Mouse (Mus musculus) limb, embryonic 15.5 days (tissue): ENCODE measurements around the gene Epb42. TPM values are rescaled to one million over a fixed set of nuclear protein-coding genes. Genes with fewer than 3 reads are reported as not detected.

Experiments
- ATAC-seq: fragments of 200-750 bp; cut with Nextera tagmentation; 2 replicates; pipeline ENCODE4 v1.8.0; 2017; ENCODE audit warnings: low read depth, moderate TSS enrichment; ENCODE audit not compliant: insufficient number of reproducible peaks, low FRiP score, low TSS enrichment
- H3K27ac ChIP-seq: fragments of 300-500 bp; sonication (generic); 2 replicates; pipeline ENCODE4 v1.5.1; 2015; ENCODE audit warnings: moderate library complexity, mild to moderate bottlenecking, inconsistent platforms
- H3K27me3 ChIP-seq: fragments of 300-500 bp; sonication (generic); 2 replicates; pipeline ENCODE4 v1.6.1; 2015; ENCODE audit warnings: inconsistent platforms
- H3K36me3 ChIP-seq: fragments of 300-500 bp; sonication (generic); 2 replicates; pipeline ENCODE4 v1.6.1; 2015; ENCODE audit warnings: inconsistent platforms
- H3K4me1 ChIP-seq: fragments of 300-500 bp; sonication (generic); 2 replicates; pipeline ENCODE4 v1.6.1; 2015; ENCODE audit warnings: inconsistent platforms
- H3K4me2 ChIP-seq: fragments of 300-500 bp; sonication (generic); 2 replicates; pipeline ENCODE4 v1.6.1; 2015; ENCODE audit warnings: mild to moderate bottlenecking, inconsistent platforms
- H3K4me3 ChIP-seq: fragments of 300-500 bp; sonication (generic); 2 replicates; pipeline ENCODE4 v1.5.1; 2015; ENCODE audit warnings: mild to moderate bottlenecking, inconsistent platforms
- H3K9ac ChIP-seq: fragments of 300-500 bp; sonication (generic); 2 replicates; pipeline ENCODE4 v1.6.1; 2015; ENCODE audit warnings: inconsistent platforms
- H3K9me3 ChIP-seq: fragments of 300-500 bp; sonication (generic); 2 replicates; pipeline ENCODE4 v1.6.1; 2016; ENCODE audit warnings: inconsistent platforms
- WGBS: fragments of 180-500 bp; shearing (Covaris S2); methylation state at CpG from one replicate; pipeline ENCODE4 v1.1.7; 2015; 5-methylcytosine and 5-hydroxymethylcytosine counted together
- polyA plus RNA-seq: library from polyadenylated mRNA; unstranded; fragments of >200 nt; fragmentation: Nextera tagmentation; extraction: Ambion mirVana; gene quantifications from 2 replicates; pipeline ENCODE4 v1.2.1, GENCODE M21; 2015

Gene Epb42
- polyA plus RNA-seq: 0.47 and 1.0 TPM in 2 replicates

DNA sequence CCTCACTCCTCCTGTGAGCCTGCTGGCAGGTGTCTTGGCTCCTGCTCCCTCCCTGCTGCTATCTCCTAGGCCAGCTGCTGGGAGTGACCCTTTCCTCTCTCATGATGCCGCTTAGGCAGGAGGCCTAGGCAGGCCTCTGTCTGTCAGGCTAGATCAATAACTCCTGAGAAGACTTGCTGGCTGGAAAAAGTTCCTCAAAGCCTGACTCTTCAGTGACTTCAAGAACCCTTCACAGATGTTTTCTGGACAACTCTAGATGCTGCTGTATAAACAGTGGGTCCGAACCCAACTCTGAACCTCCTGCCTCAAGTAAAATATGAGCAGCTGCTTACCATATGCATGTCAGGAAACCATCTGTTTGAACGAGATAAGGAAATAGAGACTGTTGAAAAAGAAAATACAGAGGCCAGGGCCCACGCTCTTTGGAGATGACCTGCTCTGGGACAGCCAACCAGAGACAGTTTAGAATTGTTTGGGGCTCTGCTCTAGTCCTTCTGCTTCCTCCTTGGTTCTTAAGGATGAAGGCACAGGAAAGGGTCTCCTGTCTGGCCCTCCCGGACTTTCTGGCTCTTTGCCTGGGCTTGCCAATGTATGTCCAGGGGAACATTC, at the start of gene Epb42:
TSS of gene Epb42 (minus strand) at position 340 of the 609 bp plus-strand sequence.
- Histone ChIP-seq H3K4me3 (no peak within 1 kb of the TSS), H3K9ac (no peak within 1 kb of the TSS), H3K4me1 (no peaks in the 10 kb centered on the region), H3K27ac (no peak within 1 kb of the TSS), H3K9me3 (no peaks in the 10 kb centered on the region), H3K27me3 (no peaks in the 10 kb centered on the region), H3K4me2 (no peak within 1 kb of the TSS), H3K36me3 (no peaks in the 10 kb centered on the region)
- WGBS: 62% methylated on average over 5 of the region's 5 CpGs
- ATAC-seq: no peak

DNA sequence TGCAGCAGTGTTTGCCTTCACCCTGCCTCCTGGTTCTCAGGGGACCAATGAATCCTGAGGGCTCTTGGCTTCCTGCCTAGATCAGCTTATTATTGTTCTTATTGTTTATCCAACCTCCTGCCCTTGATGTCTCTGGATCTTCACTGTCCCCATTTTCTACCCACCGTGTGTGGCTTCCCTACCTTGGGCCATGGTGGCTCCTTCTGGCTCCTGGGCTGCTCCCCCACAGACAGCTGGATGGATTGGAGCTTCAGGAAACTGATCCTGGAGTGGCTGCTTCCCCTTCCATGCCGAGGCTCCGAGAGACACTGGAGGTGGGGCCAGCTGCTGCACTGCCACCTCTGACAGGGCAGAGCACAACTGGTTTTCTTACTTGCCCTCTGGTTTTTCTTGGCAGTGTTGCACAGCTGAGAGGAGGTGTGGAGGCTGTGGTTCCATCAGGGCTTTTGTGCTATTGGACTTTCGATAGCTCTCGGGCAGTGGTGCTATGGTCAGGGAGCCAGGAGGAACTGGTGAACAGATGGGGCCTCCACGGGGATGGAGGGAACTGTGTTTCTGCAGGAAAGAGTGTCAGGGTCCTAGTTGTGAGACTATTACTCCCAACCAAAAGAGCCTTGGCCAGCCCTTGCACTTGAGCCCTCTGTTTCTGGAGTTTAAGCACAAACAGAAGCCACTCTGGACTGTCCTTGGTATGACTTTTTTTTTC, 48.8 kb upstream of the Epb42 start, which contains the start of gene Tgm5:
TSS of gene Tgm5 (minus strand) at position 362 of the 706 bp plus-strand sequence.
- 44% methylated on average over 6 of the region's 6 CpGs for WGBS
- no peak for ATAC-seq
- H3K4me3 ChIP-seq: no peak within 1 kb of the TSS

DNA sequence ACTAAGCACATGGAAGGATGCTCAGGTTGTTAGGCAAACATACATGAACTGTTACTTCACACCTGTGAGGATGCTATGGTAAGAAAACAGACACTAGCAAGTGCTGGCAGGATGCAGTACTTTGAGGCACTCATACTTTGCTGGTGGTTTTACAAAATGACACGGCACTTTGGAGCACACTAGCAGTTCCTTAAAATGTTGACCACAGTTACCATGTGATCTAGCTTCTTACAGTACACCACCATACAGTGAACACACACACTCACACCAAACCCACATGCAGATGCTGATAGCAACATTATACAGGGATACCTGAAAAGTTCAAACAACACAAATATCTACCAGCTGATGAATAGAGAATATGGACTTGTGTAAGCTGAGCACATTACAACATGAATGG, 45.8 kb upstream of the Epb42 start:
- H3K4me2 ChIP-seq: no peak overlapping the region
- no peaks in the 10 kb centered on the region for H3K27me3 ChIP-seq
- H3K9me3 ChIP-seq: no peaks in the 10 kb centered on the region
- WGBS: 81% methylated on average over 1 of the region's 1 CpGs
- H3K27ac ChIP-seq: no peak overlapping the region
- H3K4me3 ChIP-seq: no peak overlapping the region
- no peak for ATAC-seq
- H3K4me1 ChIP-seq: no peaks in the 10 kb centered on the region
- H3K9ac ChIP-seq: no peak overlapping the region
- no peaks in the 10 kb centered on the region for H3K36me3 ChIP-seq

More for the DNA sequence above, 48.8 kb upstream of the Epb42 start, which contains the start of gene Tgm5:
- Histone ChIP-seq H3K4me2 (no peak within 1 kb of the TSS), H3K9ac (no peak within 1 kb of the TSS), H3K27ac (no peak within 1 kb of the TSS), H3K4me1 (no peaks in the 10 kb centered on the region), H3K27me3 (no peaks in the 10 kb centered on the region), H3K36me3 (no peaks in the 10 kb centered on the region), H3K9me3 (no peaks in the 10 kb centered on the region)

DNA sequence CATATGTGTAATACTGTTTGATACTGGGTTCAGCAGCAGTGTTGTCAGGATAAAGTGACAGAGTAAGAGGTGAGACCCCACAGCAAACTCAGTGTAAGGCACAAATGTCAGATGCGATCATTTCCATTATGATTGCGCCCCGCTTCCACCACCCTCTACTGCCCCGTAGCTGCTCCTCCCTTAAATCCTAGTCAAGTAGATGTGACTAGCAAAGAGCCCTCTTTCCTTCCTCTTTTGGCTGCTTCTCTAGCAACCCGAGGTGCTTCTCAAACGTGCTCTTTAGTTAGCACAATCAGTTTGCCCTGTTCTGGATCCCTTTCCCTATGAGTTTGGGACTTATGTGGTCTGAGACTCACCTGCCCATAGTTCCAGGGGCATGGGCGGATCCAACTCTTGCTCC, 37.9 kb upstream of the Epb42 start:
- Histone ChIP-seq H3K9ac (no peak overlapping the region), H3K9me3 (no peaks in the 10 kb centered on the region), H3K4me3 (no peak overlapping the region), H3K36me3 (no peaks in the 10 kb centered on the region), H3K27ac (no peak overlapping the region), H3K27me3 (no peaks in the 10 kb centered on the region), H3K4me2 (no peak overlapping the region), H3K4me1 (no peaks in the 10 kb centered on the region)
- no peak for ATAC-seq
- whole genome bisulfite sequencing: 74% methylated on average over 7 of the region's 7 CpGs

DNA sequence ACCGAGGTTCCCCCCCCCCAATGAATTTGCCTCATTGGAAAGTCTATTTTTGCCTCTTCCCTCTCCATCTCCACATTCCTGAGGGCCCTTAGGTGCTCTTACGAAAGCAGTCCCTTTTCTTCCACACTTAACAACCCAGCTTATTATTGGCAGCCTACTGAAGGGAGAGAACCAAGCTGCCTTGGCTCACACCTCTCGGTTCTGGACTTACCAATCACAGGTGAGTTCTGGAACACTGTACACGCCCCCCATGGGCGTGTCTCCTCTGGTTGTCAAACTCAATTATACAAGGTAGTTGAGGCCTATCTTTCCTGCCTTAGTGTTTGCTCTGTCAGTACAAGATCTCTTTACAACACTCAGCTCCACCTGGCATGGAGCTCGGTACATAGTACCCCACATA, 35.0 kb upstream of the Epb42 start:
- no peak overlapping the region for H3K9ac ChIP-seq
- H3K27me3 ChIP-seq: no peaks in the 10 kb centered on the region
- no peak for ATAC-seq
- H3K9me3 ChIP-seq: no peaks in the 10 kb centered on the region
- 82% methylated on average over 6 of the region's 6 CpGs for WGBS
- no peak overlapping the region for H3K4me3 ChIP-seq
- H3K27ac ChIP-seq: no peak overlapping the region
- no peak overlapping the region for H3K4me2 ChIP-seq
- H3K36me3 ChIP-seq: no peaks in the 10 kb centered on the region
- no peaks in the 10 kb centered on the region for H3K4me1 ChIP-seq

DNA sequence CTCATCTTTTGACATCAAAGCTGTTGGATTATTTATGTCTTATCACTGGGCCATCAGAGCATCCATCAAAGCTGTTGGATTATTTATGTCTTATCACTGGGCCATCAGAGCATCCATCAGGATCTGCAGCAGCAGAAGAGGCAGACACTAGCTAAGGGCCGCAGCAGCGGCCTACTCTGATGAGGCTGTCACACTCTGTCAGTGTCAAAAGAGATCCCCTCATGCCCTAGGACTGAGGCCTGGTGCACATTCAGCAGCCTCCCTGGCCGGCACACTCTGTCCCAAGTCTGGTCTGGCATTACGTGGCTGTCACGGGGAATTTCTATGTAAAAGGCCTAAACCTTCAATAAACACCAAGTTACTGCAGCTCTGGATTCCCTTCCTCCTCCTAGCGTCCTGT, 32.6 kb upstream of the Epb42 start:
- no peak overlapping the region for H3K9ac ChIP-seq
- ATAC-seq: no peak
- no peak overlapping the region for H3K4me2 ChIP-seq
- H3K4me1 ChIP-seq: no peaks in the 10 kb centered on the region
- no peak overlapping the region for H3K4me3 ChIP-seq
- H3K9me3 ChIP-seq: no peaks in the 10 kb centered on the region
- no peaks in the 10 kb centered on the region for H3K27me3 ChIP-seq
- H3K27ac ChIP-seq: no peak overlapping the region
- WGBS: 66% methylated on average over 6 of the region's 6 CpGs
- no peaks in the 10 kb centered on the region for H3K36me3 ChIP-seq

DNA sequence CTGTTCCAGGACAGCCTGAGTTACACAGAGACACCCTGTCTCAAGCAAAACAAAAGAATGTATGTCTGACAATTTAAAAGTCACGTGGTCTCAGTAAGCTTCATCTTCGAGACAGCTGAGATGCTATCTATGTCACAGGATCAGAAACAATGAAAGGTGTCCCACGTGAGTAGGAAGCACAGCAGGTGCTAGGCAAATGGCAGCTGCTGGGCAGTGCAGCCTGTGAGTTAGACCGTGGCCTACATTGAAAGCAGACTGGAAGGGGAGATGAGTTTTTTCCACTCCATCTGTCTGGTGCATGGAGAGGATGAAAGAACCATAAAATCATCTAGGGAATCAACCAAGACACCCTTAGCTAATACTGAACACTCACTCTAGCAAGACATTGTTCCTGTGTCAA, 30.2 kb upstream of the Epb42 start:
- H3K4me2 ChIP-seq: no peak overlapping the region
- no peaks in the 10 kb centered on the region for H3K36me3 ChIP-seq
- WGBS: 60% methylated on average over 4 of the region's 4 CpGs
- H3K4me3 ChIP-seq: no peak overlapping the region
- ATAC-seq: no peak
- H3K27me3 ChIP-seq: no peaks in the 10 kb centered on the region
- no peak overlapping the region for H3K27ac ChIP-seq
- no peaks in the 10 kb centered on the region for H3K4me1 ChIP-seq
- no peaks in the 10 kb centered on the region for H3K9me3 ChIP-seq
- no peak overlapping the region for H3K9ac ChIP-seq

DNA sequence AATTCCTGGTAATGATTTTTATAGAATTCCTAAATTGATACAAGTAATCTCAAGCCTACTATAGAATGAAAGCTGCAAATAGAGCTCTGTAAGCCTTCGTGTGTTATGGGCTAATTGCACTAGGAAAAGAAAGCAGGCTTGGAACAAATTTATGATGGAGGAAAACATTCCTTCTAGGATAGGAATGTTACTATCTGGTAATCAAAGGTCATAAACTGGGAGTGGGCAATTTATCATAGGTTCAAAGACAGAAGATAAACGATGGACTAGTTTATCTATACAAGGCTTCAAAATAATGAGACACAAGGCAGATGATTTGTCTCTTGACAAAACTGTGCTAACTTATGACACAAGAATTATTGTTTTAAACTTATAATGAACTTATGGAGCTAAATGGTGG, 24.4 kb upstream of the Epb42 start:
- ATAC-seq: no peak

DNA sequence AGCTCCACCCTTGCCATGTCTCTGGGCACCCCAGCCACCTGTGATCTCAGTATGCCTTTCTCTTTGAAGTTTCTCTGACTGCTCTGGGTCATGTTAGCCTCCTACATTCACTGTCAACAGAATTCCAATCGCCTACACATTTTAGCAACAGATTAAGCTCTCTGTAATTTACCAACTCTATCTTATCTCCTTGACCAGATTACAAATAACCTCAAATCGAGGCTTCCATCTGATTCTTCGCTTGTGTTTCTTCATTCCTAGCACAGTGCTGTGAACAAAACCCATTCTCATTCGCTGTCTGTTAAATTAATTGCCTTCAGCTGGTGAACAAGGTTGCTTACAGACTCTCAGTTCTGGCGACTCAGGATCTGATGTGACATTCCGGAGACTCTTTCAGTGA, 21.1 kb upstream of the Epb42 start:
- Histone ChIP-seq H3K4me3 (no peak overlapping the region), H3K4me2 (no peak overlapping the region), H3K9ac (no peak overlapping the region), H3K4me1 (no peaks in the 10 kb centered on the region), H3K36me3 (no peaks in the 10 kb centered on the region), H3K27ac (no peak overlapping the region), H3K27me3 (no peaks in the 10 kb centered on the region), H3K9me3 (no peaks in the 10 kb centered on the region)
- no peak for ATAC-seq
- WGBS: 62% methylated on average over 6 of the region's 6 CpGs

More for the DNA sequence above, 24.4 kb upstream of the Epb42 start:
- Histone ChIP-seq H3K9me3 (no peaks in the 10 kb centered on the region), H3K9ac (no peak overlapping the region), H3K36me3 (no peaks in the 10 kb centered on the region), H3K27ac (no peak overlapping the region), H3K27me3 (no peaks in the 10 kb centered on the region), H3K4me2 (no peak overlapping the region), H3K4me3 (no peak overlapping the region), H3K4me1 (no peaks in the 10 kb centered on the region)
- 54% methylated on average over 2 of the region's 2 CpGs for WGBS

DNA sequence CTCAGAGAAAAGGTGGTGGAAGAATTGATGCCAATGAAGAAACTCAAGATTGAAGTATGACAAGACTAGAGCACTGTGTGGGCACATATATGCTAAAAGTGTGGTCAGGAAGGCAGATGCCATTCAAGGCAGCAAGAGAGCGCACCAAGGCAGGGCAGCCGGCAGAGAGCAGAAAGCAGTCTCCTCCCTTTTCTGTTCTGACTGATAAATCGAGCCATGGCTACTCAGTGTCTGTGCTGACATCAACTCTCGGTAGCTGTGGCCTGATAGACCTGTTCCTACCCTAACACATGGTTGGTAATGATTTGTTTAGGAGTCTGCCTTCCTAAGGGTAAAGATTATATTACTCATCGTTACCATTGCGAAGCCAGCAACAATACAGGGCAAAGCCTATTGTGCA, 19.0 kb upstream of the Epb42 start:
- H3K27ac ChIP-seq: no peak overlapping the region
- ATAC-seq: no peak
- 80% methylated on average over 6 of the region's 6 CpGs for WGBS
- H3K4me2 ChIP-seq: no peak overlapping the region
- no peaks in the 10 kb centered on the region for H3K4me1 ChIP-seq
- no peaks in the 10 kb centered on the region for H3K36me3 ChIP-seq
- no peak overlapping the region for H3K9ac ChIP-seq
- no peak overlapping the region for H3K4me3 ChIP-seq
- H3K27me3 ChIP-seq: no peaks in the 10 kb centered on the region
- no peaks in the 10 kb centered on the region for H3K9me3 ChIP-seq

DNA sequence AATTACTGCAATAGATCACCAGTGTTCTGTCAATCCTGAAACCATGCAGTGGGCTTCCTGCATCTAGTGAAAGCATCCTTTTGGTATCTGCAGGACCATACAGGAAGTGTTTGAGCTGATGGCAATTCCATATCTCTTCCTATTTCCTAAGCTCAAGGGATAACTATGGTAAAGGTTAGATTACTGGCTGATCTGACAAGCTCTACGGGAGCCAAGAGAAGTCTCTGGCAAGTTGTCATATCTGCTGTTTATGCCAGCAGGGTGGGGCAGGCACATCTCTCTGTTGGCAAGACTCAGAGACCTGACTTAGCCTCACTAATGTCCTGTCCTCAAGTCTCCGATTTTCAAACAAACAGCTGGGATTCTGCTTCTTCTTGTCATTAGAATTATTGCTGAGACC, 17.2 kb upstream of the Epb42 start:
- H3K4me1 ChIP-seq: no peaks in the 10 kb centered on the region
- H3K27ac ChIP-seq: no peak overlapping the region
- H3K27me3 ChIP-seq: no peaks in the 10 kb centered on the region
- H3K36me3 ChIP-seq: no peaks in the 10 kb centered on the region
- no peak overlapping the region for H3K4me2 ChIP-seq
- H3K4me3 ChIP-seq: no peak overlapping the region
- H3K9ac ChIP-seq: no peak overlapping the region
- 75% methylated on average over 2 of the region's 2 CpGs for WGBS
- no peak for ATAC-seq
- no peaks in the 10 kb centered on the region for H3K9me3 ChIP-seq

DNA sequence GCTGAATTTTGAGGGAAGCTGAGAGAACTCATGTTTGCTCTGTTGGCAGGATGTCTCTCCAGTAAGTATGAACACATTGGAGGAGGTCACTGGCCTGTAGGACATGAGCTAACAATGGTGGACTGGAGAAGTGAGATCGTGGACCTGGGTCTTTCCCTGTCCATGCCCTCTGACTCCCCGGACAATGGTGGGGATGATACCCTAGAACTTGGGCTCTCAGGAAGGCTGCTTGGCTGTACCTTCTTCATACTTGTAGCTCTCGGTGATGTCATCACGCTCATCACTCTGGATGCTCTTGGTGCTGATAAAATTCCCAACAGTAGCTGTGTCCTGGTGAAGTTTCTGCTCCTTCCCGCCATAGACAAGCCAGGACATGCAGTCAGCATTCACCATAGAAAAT, 15.3 kb upstream of the Epb42 start:
- Histone ChIP-seq H3K9me3 (no peaks in the 10 kb centered on the region), H3K4me1 (no peaks in the 10 kb centered on the region), H3K4me2 (no peak overlapping the region), H3K27ac (no peak overlapping the region), H3K4me3 (no peak overlapping the region), H3K27me3 (no peaks in the 10 kb centered on the region), H3K36me3 (no peaks in the 10 kb centered on the region), H3K9ac (no peak overlapping the region)
- ATAC-seq: no peak
- 93% methylated on average over 5 of the region's 5 CpGs for WGBS
